Mouse (Mus musculus): ENCODE data around the gene Fignl2.

Gene Fignl2

DNA sequence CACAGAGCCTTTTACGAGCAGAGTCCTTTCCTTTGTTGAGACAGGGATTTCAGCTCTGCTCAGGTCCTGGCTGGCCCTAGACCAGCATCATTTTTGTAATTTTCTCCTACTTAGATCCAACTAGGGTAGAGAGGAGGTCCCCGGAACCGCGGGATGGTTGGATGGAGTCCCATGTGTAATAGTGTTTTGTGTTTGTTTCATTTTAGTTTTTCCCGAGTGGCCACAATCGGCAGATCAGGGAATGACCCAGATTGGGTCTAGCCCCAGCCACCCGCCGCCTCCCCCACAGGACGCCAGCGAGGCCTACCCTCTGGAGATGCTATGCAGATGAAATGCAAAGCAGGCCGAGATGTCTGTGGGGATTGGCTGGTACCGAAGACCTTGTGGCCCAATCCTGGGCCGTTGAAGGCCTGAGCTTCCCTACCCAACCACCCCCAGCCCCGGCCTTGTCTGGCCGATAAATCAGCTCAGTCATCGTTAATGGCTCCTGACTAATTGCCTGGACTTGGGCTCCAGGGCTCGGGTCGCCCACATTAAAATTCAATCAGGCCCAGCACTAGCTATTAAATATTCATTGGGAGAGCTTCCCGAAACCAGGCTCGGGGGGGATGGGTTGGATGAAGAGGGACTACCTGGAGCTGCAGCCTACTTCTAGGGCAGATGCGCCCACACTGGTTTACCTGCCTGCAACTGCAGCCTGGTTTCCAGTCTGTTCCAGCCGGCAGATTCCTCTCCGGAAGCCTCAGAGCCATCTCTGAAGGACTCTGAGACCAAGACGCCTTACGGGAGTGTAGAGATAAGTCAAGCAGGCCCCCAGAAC is 14.7 kb upstream of the Fignl2 start:
- peak in 1 of 2 experiments; percentile 24 for DNase-seq

DNA sequence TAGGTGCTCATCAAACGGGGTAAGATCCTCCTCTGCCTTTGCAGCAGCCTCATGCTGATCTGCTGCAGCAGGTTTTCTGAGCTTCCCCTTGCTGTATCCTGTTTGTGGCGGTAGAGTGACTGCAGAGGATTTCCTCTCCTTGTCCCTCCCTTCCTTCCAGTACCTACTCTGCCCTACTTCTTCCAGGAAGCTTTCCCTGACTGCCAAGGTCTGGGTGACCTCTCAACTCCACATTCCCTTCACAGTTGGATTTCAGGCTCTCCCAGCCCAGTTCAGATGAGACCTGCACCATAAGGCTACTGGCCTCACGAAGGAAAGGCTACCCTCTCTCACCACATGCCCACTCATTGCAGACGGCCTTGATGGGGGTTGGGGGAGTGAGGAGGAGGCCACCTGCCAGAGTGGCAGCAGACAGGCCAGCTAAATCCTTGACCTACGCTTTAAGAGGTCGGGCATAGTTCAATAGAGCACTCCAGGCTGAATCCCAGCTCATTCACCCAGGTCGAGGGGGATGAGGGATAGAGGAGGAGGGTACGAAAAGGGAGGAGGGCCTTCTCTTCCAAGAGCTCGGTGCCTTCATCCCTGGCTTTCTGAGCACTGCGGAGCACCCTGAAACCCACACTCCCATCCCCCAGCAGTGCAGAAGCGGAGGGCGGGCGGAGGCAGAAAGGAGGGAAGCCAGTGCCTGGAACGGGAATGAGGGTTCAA is 13.9 kb upstream of the Fignl2 start:
- DNase-seq, result no peak

DNA sequence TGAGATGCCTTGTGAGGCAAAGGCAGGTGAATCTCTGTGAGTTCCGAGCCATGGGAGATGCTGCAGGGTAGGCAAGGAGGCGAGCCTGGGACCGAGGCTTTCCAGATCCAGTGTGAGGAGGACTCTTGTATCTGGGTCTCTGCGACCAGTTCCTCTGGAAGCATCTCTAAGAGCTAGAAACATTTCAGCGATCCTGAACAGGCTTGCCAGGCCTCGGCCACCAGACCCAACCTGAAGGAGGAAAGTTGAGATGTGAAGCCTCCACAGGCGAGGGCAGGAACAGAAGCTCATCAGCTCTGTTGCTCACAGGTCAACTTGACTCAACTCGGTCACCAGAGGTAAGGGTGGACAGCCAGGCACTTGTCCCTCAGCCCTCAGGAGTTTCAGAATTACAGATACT is 13.2 kb upstream of the Fignl2 start:
- no peak for DNase-seq

DNA sequence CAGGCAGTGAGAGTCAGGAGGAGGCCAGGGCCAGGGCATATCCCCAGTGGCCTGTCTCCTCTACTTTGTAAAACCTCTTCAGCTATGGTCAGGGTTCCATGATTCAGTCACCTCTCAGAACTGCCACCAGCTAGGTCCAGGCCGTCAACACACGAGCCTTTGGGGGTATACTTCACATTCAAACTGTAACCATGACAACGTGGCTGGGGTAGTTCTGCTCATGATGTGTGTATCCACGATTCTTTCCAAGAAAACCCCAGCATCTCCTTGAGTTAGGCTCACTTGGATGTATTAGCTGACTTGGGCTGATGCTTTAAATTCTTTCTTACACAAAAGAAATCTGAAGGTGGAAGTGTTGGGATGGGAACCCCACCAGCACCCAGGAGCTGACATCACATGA is 9.9 kb upstream of the Fignl2 start:
- DNase-seq, result no peak

DNA sequence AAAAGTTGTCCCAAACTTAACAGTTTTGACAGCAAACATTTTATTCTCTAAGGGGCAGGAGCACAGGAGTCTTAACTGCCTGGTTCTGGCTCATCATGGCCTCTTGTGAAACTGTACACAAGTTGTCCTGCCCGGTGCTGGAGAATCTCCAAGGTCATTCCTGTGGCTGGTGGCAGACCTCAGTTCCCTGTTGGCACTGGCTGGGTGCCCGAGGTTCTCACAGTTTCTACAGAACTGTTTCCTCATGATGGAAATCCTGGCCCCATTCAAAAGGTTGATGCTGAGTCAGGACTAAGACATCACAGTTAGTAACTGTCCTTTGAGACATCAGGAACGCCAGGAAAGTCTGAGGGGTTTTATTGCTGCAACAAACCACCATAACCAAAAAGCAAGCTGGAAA is 8.6 kb upstream of the Fignl2 start:
- no peak for DNase-seq

DNA sequence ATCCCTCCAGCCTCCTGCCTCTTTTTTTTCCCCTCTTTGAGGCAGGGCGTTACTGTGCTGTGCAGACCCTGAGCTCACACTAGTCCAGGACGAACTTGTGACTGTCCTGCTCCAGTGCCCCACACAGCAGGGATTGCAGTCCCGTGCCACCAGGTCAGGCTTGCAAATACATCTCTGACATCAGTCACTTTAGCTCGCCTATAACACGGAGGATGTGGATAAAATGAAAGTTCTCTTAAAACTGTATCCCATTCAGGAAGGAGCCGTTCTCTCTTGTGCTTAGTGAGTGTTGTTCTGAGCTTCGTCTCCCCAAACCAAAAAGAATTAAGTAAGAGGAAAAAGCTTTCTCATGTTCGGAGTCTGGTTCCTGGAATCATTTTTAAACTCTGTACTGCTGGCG is 8.1 kb upstream of the Fignl2 start:
- DNase-seq, result no peak

DNA sequence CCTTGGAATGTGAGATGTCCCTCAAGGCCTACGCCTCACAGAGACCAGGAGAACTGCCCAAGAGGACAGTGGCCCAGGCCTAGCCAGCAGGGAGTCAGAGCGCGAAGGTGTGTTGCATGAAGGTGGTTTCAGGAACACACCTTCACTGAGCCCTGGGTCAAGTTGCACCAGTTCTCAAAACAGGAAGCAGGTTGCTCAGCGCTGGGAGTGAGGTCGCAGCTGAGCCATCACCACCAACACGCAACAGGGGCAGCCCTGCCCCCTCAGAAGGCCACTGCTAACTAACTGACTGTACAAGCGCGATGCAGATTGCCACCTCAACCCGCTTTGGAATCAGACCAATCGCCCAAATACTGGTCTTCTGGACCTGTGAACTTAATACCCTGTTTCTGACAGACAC is 6.1 kb upstream of the Fignl2 start:
- no peak for DNase-seq

DNA sequence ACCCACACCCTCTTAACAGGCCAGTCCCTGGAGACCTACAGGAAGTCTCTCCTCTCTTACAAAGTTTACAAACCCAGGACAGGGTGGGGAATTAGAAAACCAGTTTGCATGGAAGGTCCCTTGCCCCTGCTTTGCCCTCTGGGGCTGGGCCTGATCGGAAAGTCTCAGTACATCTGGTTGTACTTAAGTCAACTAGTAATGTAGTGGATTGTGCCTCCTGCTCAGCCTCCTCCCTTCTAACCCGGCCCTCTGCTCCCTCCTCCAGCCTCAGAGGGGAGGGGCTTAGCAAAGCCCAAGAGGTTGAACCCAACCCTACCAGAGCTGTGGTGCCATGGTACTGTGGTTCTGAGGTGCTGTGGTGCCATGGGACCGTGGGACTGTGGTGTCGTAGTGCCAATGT is 3.9 kb upstream of the Fignl2 start:
- DNase-seq, result no peak

DNA sequence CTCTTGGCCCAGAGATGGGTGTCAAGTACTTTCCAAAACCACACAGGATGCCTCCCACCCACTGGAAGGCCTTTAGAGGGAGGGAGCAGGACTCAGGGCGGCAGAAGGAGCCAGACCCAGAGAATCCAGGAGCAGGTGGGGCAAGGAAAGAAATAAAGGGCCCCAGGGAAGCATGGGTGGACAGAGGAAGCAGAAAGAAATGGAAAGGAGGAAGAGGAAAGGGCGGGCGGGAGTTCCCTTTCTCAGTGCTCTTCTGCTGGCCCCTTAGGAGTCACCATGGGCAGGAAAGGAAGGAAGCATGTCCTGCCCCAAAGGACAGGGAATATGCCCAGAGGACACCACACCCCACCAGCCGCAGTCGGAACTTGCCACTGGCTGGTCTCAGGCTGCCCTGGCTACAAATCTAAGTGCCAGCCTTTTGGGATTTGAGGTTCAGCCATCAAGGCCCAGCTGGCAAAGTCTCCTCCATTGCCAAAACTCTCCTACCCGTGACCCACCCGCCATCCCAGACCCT is 2.7 kb upstream of the Fignl2 start:
- no peak for DNase-seq

DNA sequence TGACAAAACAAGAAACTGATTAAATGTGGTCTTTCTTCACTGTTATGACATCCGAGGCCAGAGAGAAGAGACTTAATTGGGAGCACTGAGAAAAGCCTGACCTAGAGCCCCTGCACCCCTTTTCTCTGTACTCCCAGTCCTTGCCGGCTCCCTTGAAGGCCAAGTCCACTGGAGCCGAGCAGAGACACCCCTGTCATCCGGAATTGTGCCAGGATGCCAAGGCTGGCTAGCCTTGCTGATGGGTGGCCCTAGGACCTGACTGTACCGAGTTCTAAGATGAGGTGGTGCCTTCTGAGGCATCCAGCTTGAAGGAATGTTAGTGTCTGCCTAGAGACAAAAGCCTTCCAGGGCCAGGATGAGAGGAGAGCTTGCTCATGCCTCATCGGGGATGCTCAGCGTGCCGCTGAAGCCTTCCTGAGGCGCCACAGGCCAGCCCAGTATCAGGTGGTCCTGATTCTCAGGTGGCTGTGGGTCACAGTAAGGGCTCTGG is 1.7 kb upstream of the Fignl2 start:
- DNase-seq, result no peak

DNA sequence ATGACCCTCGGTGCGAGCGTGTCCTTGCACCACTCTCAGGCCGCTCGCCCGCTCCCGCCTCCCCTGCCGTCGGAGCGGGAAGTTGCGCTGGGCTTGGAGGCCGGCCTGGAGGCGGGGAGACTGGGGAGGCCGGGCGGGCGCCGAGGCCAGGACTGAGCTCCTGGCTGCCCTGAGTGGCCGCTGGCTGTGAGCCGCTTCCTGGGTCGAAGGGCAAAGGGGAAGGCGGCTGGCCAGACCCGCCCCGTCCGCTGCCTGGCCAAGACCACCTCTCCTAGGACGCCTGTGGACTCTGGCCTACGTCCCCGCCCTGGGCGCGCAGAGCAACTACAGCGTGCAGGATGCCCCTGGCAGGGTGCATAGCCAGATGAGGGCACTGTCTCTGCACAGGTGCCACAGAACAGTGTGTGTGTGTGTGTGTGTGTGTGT is 377 bp upstream of the Fignl2 start:
- peak; percentile 38 to 50 for DNase-seq

DNA sequence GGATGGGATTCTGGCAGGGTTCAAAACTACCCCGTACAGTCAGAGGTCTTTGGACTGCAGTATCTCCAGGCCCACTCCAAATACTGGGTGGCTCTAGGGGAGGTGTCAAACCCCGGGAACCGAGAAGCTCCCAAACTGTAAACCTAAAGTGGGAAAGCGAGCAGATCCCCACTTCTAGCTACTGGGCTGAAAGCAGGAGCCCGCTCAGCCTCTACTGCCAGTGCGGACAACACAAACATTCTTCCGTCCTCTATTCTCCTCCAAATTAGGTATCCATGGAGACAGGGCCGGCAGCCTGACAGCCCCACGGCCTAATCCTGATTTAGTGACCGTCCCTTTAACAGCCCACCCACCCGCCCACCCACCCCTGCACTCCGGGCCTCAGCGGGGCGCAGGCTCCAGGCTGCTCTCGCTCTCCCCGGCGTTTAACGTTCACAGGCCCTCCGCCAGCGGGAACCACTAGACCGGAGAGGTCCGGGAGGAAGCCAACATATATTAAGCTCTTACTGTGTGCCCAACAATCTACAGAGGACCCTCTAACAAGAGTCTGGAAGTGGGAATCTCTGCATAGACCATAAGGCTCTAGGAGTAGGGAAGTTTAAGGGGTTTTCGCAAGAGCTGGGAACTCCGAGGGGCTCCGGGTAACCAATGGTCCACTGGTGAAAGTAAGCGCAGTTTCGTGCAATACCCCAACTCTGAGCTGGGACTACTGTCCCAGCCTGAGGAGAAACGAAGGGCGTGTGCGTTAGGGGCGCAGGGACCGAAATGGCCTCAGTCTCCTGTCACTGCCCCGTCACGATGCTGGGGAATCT is 1.2 kb downstream of the Fignl2 start:
- DNase-seq, result no peak

DNA sequence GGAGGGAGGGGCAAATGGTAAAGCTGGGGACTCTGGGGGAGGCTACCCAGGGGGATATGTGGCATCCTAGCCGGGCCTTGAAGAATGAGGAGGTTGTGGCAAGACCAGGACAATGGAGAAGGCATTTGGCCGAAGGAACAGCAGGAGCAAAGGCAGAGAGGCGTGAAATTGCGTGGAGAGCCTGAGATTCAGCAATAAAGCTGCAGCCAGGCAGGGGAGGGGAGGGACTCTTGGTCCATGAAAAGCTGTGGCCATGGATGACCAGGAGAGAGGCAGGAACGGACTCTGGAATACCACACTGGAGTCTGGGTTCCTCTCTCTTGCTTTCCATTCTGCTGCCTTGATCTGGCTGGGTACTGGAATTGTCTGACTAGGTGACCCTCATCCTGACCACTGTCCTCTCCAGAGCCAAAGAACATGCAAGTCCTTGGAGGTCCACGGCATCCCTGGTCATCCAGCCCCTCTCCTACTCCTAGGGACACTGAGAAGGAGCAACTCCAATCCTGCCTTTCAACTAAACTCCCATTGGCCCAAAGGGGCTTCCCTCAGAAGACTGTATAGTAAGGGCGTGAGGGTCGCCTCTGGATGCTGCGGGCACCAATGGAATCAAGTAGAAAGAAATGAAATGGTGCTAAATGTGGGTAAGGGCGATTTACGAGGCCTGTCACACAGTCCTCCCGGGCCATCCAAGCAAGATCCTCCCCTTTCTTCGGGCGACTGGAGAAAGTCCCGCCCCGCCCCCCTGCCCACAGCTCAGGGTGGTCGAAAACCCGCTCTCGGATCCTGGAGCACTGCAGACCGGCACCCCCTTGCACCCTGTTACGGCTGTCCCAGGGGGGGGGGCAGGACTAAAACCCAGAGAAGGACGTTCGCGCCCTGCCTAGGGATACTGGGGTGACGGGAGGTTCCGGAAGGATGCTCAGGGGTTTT is 2.0 kb downstream of the Fignl2 start:
- no peak for DNase-seq

DNA sequence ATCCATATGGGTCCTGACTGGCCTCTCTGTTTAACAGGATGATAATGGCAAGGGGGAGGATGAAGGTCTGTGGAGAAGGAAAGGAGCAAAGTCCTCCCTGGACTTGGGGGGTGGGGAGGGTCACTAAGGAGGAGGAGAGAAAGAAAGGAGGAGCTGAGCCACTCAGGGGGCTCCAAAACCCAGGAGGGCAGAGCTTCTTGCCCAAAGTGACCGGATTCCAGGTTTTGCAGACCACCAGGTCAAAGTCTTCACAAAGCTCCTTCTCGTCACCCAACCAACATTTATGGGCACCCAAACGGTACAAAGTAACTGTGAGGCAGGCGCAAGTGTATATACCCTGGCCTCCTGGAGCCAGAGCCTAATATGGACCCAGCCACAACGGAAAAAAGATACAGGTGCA is 2.7 kb downstream of the Fignl2 start:
- DNase-seq, result no peak

DNA sequence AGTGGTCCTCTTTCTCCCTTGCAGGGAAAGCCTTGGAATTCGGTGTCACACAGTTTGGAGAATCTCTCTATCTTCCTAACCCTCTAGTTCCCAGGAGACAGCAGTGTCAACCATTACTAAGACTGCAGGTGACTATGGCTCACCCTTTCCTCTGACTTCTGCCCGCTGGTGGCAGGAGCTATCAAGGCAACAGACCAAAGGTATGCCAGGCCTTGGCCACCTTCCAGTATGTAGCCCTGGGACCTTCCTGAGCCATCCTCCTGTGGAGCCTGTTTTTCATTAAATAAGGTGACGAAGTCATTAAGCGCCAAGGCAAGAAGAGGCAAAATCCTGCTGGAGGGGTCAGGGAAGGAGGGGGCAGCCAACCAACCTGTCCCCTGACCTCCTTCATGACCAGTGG is 3.2 kb downstream of the Fignl2 start:
- no peak for DNase-seq

DNA sequence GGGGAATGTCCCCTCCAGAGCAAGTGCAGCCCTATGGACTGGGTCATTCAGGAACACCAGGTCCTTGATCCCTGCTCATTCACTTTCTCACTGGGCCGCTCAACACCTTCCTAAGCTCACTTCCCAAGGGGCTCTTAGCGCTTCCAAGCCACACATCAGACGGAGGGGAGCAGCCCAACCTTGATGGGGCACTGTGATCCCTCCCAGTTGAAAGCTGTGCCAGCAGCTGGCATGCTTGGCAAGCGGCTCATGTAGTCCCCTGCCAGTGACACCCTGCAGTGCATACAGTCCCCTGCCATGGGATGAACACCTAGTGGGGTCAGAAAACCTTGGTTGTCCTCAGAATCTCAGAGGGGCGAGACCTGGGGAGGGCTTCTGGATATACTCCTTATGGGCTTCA is 4.3 kb downstream of the Fignl2 start:
- no peak for DNase-seq

DNA sequence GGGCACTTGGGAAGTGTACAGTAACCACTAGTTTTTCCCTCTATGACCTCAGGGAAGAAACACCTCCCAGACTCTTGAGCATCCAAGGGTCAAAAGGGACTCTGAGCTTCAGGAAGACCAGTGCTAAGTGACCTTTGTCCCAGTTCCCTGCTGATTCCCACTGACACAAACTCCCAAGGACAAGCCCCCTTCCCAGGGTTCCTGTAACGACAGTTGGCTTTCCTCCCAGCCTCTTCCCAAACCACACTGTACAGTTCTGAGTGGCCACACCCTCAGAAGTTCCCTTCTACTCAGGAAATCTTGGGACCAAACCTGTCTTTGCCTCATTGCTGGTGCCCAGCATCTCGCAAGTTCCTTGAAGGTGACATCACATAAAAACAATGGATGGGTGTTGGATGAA is 5.6 kb downstream of the Fignl2 start:
- no peak for DNase-seq

DNA sequence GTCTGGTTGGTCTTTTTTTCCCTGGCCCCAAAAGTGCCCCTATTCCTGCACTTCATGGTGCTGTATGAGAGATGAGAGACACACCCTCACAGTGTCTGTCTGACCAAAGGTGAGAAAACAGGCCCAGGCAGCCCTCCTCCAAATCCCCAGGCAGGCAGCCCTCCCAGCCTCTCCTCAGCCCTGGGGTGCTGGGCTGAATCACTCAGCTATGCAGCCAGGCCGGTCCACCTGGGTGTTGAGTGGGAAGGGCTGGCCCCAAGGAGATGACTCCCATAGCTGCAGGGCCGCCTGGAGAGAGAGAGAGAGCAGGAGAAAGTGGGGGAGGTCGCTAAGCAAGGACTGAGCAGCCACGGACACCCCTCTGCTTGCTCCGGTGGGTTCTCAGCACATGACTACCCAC is 7.6 kb downstream of the Fignl2 start:
- DNase-seq, result no peak

DNA sequence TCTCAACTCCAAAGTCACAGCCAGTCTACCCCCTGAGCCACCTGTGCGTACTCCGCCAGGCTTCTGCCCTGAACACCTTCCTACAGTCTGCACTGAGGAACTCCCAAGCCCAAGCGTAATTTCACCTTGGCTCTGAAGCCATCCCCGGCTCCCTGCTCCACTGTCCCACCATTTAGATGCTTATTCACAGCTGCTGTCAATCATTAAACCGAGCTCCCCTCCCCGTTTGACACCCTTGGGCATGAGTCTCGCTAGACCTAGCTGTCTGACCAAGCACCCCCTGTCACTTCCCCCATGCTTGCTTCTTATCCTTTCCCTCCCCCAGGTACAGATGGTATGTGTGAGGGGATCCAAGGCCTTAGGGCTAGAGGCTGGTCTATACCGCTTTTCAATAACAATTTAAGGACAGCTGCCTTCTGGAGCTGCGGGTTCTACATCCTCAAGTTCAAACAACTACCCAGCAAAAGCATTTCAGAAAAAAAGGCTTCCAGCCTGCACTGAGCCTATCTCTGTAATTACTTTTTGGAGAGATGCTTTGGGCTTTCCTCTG is 8.7 kb downstream of the Fignl2 start:
- no peak for DNase-seq

DNA sequence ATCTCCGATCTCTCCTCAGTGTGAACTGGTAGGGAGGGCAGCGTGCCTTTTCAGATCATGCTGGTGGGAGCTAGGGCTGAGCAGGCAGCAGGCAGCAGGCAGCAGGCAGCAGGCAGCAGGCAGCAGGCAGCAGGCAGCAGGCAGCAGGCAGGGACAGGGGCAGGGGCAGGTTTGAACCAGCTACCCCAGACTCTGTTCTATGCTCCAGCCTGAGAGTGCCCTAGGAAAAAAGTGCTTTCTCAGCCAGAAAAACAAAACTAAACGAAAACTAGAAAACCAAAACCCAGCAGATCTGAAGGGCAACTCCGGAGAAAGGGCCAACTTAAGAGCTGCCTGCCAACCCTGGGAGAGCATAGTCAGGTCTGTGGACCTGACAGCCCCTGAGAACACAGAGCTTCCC is 9.7 kb downstream of the Fignl2 start:
- no peak for DNase-seq

DNA sequence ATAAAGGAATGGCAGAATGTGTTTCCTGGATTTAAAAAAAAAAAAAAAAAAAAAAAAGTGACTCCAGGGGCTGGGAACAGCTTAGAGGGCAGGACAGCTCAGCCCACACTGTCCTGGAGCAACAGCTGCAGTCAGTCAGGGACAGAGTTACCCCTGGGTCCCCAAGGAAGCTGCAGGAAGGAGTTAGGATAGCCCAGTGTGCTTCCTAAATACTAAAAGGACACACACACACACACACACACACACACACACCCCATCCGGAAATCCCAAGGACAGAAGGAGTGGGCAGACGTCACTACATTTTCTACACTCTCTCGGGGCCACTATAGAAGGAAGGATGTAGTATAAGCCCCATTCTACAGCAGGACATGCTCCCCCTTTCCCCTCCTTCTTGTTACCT is 10.3 kb downstream of the Fignl2 start:
- DNase-seq, result no peak
